Mouse (Mus musculus): ENCODE results near the gene Alg14.

The Alg14 gene

DNA sequence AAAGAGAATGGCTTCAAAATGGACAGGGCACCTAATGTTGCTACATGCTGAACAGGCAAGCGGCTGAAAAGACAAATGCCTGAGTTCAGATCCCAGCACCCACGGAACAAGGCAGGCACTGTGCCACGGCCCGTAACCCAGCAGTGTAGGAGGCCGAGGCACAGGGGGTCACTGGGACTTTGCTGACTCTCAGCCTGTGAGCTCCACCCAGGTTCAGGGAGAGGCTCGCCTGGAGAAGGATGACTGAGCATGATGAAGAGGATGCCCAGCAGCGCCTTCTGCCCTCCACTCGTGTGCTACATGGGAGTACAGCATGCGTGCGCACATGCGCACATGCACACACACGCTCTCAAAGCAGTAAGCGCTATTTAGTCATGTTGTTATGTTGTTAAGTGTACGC, 11.9 kb upstream of the Alg14 start:
- DNase-seq (ENCODE audit: low spot score): no peak

DNA sequence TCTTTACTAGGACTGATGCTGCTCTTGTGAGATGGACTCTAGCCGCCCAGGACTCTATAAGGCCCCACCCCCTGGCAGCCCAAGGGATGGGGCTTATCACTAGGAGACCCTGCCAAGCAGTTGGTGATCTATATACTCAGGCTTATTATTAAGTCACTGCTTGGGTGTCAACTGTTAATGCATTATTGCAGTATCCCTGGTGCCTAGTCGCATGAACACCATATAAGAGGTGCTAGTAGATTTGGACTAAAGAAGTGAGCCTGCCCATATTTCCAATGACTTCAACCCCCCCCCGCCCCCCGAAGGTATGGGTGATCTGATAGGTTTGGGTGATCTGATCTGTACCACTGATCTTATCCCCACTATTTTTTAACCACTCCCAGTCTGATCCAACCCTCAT, 8.6 kb upstream of the Alg14 start, which contains the start of gene Tmem56:
Gene Tmem56 (minus strand): TSS at position 101 of the 400 bp plus-strand sequence.
- no peak for DNase-seq (ENCODE audit: low spot score)

DNA sequence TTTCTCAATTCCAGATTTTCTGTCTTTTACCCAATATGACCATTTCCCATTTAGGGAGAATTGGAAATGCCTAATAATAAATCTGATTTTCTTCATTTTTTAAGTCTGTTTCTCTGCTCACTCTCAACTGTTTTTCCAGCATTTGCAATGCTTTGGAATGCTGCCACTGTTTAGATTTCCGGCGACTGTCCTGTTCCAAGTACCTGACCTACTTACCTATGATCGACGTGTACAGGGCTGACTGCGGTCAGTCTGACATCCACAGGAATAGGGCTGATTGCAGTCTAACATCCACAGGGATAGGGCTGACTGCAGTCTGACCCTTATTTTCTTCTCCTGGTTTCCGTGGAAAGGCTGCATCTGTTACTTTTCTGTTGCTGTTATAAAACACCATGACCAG, 6.4 kb upstream of the Alg14 start:
- no peak for DNase-seq (ENCODE audit: low spot score)

DNA sequence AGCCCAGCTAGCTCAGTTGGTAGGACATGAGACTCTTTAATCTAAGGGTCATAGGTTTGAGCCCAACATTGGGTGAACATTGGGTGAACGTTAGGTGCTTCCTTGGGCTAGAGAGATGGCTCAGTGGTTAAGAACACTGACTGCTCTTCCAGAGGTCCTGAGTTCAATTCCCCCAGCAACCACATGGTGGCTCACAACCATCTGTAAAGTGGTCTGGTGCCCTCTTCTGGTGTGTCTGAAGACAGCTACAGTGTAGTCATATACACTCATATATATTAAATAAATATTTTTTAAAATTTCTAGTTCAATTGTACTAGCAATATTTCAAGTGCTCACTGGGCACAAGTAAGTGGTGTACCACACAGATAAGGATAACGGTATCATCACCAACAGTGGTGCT, 4.4 kb upstream of the Alg14 start:
- DNase-seq (ENCODE audit: low spot score): no peak

DNA sequence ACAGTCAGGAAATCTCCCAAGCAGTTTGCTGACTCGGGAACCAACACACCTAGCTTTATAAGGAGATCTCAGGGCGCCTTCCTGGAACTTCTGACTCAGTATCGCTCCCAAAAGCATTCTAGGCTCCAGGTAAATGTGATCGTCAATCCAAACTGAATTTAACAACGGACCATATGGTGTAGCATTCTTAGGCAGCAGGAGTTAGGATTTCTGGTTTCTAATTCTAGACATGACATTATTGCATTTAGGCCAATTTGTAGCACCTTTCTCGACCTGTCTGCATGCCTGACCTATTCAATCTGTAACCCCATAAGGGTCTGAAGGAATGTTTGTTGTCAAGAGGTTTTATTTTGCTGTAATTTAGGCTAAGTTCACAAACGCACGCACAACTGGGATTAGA, 892 bp upstream of the Alg14 start:
- DNase-seq (ENCODE audit: low spot score): no peak

DNA sequence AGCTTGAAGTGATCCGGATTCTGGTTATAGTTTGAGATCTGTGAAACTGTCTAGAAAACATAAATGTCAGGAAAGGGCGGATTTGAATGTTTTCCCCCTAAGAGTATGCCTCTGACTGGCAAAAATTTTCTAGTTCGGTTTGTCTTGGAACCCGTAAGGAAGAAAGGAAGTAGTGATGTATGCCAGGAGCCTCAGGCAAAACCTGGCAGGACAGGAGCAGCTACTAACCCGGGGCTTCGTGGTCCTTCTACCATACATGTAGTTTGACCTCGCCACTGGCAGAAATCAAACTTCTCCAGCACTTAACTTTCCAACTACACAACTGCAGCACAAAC, 381 bp upstream of the Alg14 start:
- no peak for DNase-seq (ENCODE audit: low spot score)

DNA sequence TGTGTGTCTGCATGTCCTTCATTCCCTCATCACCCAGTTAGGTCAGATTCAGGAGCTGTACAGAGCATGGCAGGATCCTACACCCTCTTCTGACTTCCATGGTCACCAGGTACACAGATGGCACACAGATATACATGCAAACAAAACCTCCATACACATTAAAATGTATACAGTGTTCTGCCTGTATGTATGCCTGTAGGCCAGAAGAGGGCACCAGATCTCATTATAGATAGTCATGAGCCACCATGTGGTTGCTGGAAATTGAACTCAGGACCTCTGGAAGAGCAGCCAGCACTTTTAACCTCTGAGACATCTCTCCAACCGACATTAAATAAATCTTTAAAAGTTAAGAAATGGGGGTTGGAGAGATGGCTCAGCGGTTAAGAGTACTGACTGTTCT, 2.6 kb downstream of the Alg14 start:
- no peak for DNase-seq (ENCODE audit: low spot score)

DNA sequence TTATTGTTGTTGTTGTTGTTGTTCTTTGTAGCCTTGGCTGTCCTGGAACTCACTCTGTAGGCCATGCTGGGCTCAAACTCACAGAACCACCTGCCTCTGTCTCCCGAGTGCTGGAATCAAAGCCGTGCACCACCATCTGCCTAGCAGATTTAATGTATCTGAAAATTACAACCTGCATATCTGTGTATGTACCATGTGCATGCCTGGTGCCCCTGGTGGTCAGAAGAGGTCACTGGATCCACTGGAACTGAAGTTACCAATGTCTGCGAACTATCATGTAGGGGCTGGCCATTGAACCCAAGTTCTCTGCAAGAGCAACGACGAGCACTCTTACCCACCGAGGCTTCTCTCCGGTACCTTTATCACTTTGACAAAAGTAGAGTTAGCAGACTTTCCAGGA, 15.1 kb downstream of the Alg14 start:
- no peak for DNase-seq (ENCODE audit: low spot score)

DNA sequence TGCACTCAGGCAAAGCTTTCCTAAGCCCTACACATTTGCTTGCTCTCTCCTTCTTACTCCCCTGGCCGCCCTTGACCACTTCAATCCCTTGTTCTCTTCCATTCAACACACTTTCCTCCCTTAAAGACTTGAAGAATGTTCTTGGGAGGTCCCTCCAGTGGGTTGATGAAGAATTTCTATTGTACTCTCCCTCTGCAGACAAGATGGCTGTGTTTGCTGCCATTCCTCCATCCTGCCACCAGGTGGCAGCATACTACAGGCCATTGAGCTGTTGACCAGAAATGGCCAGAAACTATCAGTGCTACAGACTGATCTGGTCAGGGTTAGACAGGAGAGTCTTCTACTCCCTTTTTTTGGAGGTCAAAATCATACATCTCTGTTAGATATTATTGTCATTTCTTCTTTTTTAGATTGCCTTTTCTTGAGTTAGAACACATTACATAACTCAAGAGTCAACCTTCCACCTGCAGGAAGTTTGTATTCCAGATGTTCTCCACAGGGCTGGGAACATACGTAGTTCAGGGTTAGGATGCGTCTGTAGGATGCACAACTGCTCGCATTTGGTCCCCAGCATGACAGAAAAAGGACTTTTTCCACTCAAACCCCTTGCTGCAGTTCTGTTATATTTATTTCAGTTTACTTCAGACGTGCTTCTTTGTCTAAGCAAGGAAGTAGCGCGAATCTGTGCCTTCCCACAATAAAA, 16.1 kb downstream of the Alg14 start:
- DNase-seq (ENCODE audit: low spot score): peak; percentile 55

DNA sequence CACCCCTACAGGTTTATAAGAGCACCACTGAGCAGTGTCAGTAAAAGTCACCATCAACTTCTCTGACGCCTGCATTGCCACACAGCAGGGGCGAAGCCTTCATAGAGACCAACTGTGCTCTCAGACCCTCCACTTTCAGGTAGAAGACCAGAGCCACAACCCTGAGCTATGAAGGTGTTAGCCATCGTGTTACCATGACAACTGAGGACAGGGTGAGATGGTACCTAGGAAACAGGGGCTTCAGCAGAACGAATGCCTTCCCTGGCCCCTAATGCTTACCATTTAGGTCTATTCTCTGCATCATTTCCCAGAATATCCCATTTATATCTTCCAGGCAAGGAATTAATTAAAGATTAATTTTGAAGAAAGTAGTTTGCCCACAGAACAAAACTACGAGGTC, 17.4 kb downstream of the Alg14 start:
- no peak for DNase-seq (ENCODE audit: low spot score)

DNA sequence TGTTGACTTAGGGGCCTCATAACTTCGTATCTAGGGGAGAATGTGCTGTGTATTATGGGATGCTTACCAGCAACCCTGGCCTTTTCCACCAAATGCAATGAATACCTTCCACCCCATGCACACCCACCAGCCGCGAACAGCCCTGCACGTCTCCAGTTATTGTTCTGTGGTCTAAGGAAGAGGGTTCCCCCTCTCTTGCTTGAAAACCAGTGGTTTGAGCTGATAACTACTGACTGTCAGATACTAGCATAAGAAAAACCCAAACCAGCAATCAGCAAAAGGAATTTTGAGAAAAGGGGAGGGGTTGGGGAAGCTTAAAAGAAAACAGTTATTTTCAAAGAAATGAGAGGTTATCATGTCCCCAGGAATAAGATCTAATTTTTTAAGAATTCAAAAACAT, 17.9 kb downstream of the Alg14 start:
- DNase-seq (ENCODE audit: low spot score): no peak

DNA sequence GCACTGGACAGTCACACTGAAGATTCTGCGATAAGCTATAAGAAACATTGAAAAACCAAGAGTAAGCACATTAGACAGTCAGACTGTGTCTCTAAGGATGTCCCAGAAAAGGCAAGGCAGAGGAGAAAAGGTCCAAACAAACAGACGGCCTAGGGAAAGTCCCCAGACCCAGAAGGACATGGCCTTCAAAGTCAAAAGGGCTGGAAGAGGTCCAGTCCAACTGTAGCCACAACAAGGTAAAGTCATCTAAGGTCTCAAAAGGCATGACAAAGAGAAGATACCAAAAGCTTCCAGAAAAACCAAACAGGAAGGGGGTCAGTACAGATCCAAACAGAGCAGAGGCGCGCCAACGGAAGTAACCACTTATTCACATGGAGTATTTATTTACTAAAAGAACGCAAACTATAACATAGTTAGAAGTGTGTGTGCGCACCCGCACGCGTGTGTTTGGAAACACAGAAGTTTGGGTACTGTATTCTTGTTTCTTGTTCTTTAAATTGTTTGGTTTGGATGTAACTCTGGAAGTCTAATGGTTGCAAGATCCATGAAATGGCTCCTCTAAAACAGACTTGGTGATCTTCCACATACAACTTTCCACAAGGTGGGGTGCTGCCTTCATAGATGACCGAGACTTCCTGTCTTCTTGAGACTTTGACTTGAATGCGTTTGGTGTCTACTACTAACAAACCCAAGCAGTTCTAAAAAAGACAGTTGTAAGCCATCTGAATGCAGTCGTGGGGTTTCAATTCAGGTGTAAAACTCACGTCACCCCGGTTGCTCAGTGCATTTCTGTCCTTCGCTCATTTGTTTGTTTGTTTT, 18.5 kb downstream of the Alg14 start:
- DNase-seq (ENCODE audit: low spot score): no peak

DNA sequence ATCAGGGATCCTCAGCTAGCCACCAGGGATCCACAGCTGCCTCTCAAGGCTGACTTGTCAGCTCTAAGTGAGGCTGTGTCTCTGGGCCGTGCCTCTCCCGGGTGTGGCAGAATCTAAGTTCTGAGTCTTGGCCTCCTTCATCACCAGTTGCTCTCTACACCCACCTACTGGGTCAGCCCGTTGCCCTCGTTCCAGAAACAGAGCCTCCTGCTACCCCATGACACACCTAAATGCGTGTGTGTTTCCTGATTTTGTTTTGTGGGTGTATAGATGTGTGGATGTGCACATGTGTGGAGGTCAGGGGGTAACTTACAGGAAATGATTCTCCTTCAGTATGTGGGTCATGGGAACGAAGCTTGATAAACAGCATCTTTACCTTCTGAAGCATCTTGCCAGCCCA, 20.9 kb downstream of the Alg14 start:
- DNase-seq (ENCODE audit: low spot score): no peak

DNA sequence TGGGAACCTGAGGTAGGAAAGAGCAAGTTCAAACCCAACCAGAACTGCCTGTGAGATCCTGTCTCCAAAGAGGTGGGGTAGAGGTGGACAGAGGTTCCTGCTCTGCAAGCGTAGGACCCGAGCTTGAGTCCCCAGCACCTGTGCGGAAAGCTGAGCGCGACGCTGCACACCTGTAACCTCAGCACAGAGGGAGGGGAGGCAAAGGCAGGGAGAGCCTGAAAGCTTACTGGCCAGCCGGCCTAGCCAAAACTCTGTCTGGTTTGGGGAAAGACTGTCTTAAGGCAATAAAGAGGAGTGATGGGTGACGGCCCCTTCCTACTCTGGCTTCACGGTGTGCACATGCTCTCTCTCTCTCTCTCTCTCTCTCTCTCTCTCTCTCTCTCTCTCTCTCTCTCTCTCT, 21.4 kb downstream of the Alg14 start:
- DNase-seq (ENCODE audit: low spot score): no peak

DNA sequence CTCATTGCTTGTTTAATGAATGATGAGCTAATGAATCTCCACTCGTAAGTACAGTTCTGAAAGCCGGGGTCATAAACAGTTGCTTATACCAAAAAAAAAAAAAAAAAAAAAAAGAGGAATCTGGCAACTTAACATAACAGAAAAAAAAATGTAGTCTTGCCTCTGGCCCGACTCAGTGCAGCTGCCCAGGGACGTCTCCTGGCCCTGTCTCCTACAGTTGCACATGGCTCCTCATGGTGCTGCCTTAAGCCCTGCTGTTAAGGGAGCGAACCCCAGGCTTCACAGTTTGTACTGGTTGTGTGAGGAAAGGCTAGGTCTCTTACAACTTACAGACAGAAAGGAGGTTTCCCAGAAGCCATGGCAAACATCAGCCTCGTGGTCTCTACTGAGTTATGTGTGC, 22.6 kb downstream of the Alg14 start:
- DNase-seq (ENCODE audit: low spot score): no peak

DNA sequence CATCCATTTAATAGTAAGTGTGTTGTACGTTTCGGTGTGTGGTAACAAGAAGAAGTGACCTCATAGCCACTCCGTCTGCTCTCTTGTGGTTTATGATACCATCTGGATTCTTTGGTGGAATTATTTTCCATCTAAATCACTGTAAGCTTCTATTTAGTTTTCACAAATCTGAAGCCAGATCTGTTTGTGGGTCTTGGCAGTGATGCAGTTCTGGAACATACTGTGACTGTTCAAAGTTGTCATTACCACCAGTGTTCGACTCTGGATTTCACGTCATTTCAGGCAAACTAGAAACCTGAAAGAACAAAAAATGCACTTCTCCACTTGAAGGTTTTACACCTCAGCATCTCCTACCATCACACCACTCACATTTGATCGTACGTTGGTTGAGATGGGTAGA, 23.9 kb downstream of the Alg14 start:
- DNase-seq (ENCODE audit: low spot score): no peak

DNA sequence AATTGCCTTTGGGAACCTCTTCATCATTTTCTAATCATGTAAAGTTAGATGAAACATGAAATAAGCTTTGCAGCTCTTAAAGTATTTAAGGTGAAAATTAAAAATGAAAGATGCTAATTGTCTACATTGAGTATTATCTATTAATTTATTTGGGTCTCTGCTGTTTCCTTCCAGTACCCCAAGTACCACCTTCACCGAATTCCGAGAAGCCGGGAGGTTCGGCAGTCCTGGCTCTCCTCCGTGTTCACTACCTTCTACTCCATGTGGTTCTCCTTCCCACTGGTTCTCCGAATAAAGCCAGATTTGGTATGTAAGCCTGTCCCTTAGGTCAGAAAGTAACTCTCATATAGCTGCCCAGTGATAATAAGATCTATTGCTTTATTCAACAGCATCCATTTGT, 28.3 kb downstream of the Alg14 start:
- no peak for DNase-seq (ENCODE audit: low spot score)

DNA sequence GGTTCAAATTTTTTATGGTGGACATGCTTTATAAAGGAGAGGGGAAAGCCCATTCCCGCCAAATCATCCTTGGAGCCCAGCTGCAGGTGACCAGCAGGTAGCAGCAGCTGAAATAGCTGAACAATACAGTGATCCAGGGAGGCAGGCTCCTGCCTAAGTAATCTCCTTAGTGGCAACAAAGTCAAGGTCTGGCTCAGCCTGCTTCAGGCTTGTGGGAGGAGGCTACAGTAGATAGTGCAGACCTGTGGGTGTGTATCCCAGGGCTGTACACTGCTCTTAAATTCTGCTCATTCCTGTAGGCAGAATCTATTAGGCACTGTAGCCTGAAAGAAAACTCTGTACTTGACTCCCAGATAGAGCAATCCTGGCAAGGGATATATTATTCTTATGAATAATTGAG, 29.3 kb downstream of the Alg14 start:
- DNase-seq (ENCODE audit: low spot score): no peak

DNA sequence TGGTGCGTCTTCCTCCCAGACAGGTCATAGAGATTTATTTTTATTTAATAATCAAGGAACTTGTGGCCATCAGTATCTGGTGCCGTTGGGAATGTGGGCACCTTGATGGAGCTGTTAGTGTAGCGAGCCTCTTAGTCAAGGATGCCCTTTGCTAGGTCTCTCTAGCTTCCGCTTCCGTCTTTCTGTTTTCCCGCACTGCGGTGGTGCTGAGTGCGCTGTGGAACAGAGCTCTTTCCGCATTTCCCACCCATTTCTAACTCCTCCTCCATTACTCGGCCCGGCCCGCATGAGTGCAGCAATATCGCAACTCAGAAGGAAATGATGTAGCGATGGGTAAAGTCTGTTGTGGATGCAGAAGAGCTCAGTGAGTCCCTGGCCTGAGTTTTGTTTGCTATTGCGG, 31.8 kb downstream of the Alg14 start:
- no peak for DNase-seq (ENCODE audit: low spot score)

DNA sequence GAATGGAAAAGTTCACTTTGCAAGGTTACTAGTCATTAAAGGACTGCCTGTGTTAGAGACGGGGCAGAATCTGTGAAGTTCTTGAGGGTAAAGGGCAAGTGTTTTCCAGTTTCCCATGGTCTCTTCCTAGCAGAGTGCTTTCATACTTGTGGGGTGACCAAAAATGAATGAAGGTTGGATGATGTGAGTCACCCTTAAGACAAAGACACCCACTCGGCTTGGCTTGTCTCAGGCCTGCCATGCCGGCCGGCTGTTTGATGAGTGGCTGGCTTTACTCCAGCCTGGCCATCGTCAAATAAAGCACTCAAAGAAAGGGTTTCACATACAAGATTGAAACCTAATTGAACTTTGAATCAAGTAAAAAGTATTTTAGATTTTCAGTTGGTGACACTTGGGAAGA, 35.8 kb downstream of the Alg14 start:
- no peak for DNase-seq (ENCODE audit: low spot score)

DNA sequence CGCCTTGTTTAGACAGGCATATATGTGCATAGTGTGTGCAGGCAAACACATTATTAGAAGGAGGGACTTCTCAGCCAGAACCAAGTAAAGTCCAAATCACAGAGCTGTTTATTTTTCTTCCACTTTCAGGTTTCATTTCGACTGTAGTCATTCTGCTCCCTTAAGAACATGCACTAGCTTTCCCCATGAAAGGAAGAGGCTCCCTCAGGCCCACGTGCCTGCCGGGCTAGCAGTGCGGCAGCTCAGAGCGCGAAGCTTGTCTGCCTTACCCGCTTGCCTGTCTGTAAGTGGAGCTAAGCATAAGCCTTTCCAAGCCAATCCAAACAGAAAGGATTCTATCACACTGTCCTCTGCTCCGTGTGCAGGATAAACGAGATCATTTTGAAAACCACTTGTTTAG, 38.1 kb downstream of the Alg14 start:
- no peak for DNase-seq (ENCODE audit: low spot score)

DNA sequence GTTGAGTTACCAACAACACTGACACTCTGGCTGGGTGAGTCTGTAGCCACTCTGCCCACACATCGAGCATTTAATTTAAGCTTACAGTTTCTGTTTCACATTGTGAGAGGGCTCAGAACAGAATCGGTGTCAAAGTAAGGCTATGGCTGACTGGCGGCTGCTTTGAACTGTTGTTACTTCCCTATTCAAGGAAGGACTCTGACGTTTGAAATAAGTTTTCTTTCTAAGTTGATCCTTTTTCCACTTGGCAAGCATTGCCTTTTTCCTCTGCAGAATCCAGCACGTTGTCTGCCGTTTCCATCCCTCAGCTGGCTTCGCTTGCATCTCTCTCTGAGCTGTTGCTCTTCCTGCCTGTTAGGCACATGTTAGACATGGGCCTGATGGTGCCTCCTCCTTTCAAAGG, 38.7 kb downstream of the Alg14 start:
- no peak for DNase-seq (ENCODE audit: low spot score)

DNA sequence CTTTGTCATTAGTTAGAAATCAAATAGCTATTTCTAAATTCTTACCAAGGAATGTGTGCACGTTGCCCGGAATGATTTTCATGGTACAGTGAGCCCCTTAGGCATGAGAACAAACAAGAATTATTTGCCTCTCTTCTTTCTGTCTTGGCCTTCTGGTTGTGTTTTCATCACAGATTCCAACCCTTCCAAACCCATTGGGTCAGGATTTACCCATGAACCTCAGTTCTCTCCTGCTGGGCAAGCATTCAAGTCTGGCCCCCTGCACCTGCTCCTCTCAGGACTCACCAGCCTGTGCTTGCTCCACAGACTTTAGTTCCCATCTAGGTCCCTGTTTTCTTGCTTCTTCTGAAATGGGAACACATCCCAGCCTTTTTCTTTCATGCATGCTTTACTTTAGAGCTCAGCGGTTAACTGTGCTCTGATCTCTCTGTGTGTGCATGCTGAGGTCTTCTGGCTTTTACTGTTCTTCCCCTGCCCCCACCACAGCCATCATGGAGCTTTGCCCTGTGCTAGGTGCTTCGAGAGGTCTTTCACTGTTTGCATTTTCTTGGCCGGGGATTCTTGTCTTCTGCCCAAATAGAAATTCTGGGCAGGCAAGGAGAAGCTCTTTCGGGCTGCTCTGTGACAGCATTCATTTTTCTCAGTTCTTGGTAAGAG, 44.8 kb downstream of the Alg14 start:
- no peak for DNase-seq (ENCODE audit: low spot score)
